Mouse (Mus musculus) cerebellum, postnatal 4 days (tissue): ENCODE results near the gene Gm525.
"Not testable (repeated sequence)": the region's sequence is repeated elsewhere in the genome, so short reads cannot be mapped to it uniquely, and the experiment has no call there.

Experiments
- DNase-seq, 2 experiments: peaks; one replicate each; pipeline ENCODE4 v3.0.0; 2022; ENCODE audit warnings: low spot score in 2 of 2, mixed read lengths in 1 of 2

Gene Gm525

GRCm38 (mm10) chr11:89073541-89073940 is at the start of gene Gm525:
Gene Gm525, plus strand, starts transcription at chr11:89073841.
- no peak for DNase-seq

- peak in 1 of 2 experiments; percentile 66 for DNase-seq
These were observed 49.3 kb upstream of the Gm525 start for GRCm38 (mm10) chr11:89024181-89024881.

GRCm38 (mm10) chr11:89025603-89026002 is 48.0 kb upstream of the Gm525 start:
- DNase-seq, result no peak

GRCm38 (mm10) chr11:89026117-89026516 is 47.5 kb upstream of the Gm525 start:
- DNase-seq, result no peak

- DNase-seq, result no peak
These were observed 45.7 kb upstream of the Gm525 start for GRCm38 (mm10) chr11:89027955-89028361.

GRCm38 (mm10) chr11:89028871-89029405 is 44.7 kb upstream of the Gm525 start:
- no peak for DNase-seq

GRCm38 (mm10) chr11:89030552-89030951 is 43.1 kb upstream of the Gm525 start:
- no peak for DNase-seq

GRCm38 (mm10) chr11:89031189-89031588 is 42.5 kb upstream of the Gm525 start:
- DNase-seq, result no peak

- no peak for DNase-seq
These were observed 39.0 kb upstream of the Gm525 start for GRCm38 (mm10) chr11:89034592-89034991.

GRCm38 (mm10) chr11:89035552-89035951 is 38.1 kb upstream of the Gm525 start:
- no peak for DNase-seq

GRCm38 (mm10) chr11:89038496-89038895 is 35.1 kb upstream of the Gm525 start:
- no peak for DNase-seq

- DNase-seq, result peak in 1 of 2 experiments; percentile 42
These were observed 34.3 kb upstream of the Gm525 start for GRCm38 (mm10) chr11:89039325-89039724.

GRCm38 (mm10) chr11:89041073-89041472 is 32.6 kb upstream of the Gm525 start:
- DNase-seq, result not testable (repeated sequence)

GRCm38 (mm10) chr11:89043046-89043445 is 30.6 kb upstream of the Gm525 start:
- no peak for DNase-seq

GRCm38 (mm10) chr11:89045501-89045900 is 28.1 kb upstream of the Gm525 start:
- DNase-seq, result not testable (repeated sequence)

- DNase-seq, result no peak
These were observed 27.6 kb upstream of the Gm525 start for GRCm38 (mm10) chr11:89046021-89046420.

- DNase-seq, result no peak
These were observed 21.9 kb upstream of the Gm525 start for GRCm38 (mm10) chr11:89051767-89052166.

- no peak for DNase-seq
These were observed 17.5 kb upstream of the Gm525 start for GRCm38 (mm10) chr11:89055931-89056690.

- no peak for DNase-seq
These were observed 14.9 kb upstream of the Gm525 start for GRCm38 (mm10) chr11:89058515-89059270.

GRCm38 (mm10) chr11:89059919-89060422 is 13.7 kb upstream of the Gm525 start:
- DNase-seq, result peak in 1 of 2 experiments; percentile 23

- peak; percentile 70 to 88 for DNase-seq
These were observed 13.1 kb upstream of the Gm525 start for GRCm38 (mm10) chr11:89060423-89061089.
